Mouse (Mus musculus): ENCODE measurements at regions not wholly inside any gene's neighbourhood (a gene's known extent, or its start where the extent isn't known, plus 50 kb on each side); places are given as distances from the start of the nearest gene placed in this dataset.

- no peak for DNase-seq
Measured at GRCm38 (mm10) chr11:25335667-25336066, 874.9 kb downstream of the 5730522E02Rik start.

DNA sequence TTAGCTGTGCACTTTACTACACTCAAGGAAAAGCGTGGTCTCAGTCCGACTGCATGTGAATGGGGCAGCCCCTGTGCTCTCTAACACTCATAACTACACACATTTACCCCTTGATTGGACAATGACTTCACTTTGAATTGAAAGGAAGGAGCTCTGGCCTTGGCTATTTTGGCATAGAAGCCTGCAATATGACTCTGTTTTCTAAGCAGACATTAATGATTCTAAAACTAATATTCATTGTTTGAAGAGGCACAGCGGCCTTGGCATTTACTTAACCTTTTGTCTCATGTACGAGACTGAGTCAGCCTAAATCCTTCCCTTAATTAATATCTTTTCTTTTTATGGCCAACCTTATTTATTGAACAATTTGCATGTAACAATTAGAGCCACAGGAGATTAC is 879.9 kb downstream of the 5730522E02Rik start:
- DNase-seq = no peak

DNA sequence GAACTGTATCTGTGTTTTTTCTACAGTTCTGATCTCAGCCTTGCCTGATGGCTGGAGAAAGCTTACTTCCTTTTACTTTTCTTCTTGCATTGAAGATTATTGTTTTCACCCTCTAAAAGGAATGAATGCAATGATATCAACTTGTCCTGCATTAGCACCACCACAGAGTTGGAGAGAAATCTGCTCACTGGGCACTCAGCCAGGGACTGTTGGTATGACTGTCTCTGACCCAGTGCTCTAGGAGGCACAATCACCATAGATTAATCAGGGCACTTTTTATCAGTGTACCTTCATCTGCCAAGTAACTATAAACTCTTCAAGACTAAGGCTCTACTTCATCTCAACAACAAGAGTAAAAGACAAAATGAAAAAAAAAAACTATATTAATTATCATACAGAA is 888.1 kb downstream of the 5730522E02Rik start:
- DNase-seq = peak; percentile 35 to 52

DNA sequence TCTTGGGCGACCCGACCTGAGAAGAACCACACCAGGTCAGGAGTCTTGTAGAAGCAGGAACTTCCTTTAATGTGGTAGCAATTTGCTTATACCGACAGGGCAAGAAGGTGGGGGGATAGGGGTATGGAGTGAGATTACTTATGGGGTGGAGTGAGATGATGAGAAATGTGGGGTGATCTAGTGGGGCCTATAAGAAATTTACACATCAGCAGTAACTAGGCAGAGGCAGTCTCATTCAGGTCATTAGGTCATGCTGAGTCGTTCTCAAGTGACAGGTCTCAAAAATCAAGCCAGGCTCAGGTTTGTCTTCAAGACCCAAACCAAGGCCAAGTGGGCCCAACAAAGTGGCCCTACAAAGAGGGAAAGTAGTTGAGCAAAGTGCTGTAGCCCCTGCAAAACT is 889.1 kb downstream of the 5730522E02Rik start:
- no peak for DNase-seq

GRCm38 (mm10) chr11:25314645-25315044 is 895.9 kb downstream of the 5730522E02Rik start:
- DNase-seq = no peak

DNA sequence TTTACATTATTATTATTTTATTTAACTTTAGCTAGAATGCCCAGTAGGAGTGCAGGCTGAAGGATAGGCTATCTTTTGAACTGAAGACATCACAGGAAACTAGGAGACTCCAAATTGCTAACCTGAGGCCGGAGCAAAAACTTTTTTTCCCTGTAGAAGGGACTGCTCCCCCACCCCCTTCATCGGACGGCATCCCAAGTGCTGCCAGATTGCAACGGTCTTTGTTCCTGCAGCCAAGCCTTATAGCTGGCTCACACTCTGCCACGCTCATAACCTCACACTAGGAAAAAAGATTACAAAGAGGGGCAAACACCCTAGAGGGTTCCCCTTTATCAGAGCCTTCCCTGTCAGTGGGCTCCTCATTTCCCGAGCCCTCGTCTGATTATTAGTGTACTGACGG is 896.7 kb downstream of the 5730522E02Rik start:
- no peak for DNase-seq

DNA sequence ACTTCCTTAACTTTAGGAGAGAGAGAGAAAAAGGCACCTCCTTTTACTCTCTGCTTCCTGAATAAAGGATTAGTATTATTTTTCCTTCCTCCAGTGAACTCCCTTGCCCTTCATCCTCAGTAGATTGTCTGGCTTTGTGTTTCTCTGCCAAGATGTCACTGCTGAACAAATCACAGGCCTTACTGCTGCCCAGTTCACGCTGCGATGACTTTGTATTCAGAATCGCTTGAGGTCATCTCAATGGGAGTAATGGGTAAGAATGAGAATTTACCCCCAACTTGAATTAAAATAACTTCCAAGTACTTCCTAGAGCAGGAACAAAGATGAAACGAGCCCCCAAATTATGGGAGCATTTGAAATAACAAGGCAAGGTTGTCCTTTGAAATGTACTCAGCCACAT is 897.3 kb downstream of the 5730522E02Rik start:
- DNase-seq = no peak

DNA sequence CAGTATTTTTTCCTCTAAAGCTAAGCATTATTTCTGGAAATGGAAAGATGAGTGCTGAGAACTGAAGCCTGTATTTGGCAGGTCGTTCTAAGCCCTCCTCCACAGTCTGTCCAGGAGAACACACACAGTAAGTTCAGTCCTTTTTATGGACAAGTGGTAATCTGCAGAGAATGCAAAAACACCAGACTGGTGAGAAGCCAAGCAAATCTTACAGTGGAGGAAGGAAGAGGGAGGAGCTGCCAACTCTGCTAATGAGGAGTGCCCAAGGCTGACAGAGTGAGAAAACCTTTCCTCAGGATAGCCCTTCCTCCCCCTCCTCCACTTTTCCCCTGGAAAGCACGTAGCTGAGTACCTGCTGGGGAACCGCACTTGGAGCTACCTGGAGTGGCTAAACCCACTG is 899.8 kb downstream of the 5730522E02Rik start:
- no peak for DNase-seq

DNA sequence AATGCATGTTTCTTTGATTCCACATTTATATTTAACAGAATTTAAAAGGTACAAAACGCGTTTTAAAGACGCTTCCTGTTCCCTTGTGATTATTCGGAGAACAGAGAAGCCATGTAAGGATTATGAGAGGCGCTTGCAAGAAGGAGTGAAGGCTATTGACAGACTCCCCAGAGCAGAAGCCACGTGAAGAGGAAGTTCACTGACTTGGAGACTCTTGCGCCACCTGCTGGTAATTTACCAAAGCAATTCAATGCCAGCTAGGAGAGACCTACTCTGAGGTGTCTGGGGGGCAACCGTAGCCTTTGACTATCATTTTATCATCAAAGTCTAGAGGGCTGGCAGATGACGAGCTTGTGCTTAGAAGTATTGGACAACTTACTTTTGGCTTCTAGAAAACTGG is 909.4 kb downstream of the 5730522E02Rik start:
- DNase-seq = peak; percentile 55 to 68

GRCm38 (mm10) chr11:25288346-25288745 is 922.2 kb downstream of the 5730522E02Rik start:
- DNase-seq = no peak

DNA sequence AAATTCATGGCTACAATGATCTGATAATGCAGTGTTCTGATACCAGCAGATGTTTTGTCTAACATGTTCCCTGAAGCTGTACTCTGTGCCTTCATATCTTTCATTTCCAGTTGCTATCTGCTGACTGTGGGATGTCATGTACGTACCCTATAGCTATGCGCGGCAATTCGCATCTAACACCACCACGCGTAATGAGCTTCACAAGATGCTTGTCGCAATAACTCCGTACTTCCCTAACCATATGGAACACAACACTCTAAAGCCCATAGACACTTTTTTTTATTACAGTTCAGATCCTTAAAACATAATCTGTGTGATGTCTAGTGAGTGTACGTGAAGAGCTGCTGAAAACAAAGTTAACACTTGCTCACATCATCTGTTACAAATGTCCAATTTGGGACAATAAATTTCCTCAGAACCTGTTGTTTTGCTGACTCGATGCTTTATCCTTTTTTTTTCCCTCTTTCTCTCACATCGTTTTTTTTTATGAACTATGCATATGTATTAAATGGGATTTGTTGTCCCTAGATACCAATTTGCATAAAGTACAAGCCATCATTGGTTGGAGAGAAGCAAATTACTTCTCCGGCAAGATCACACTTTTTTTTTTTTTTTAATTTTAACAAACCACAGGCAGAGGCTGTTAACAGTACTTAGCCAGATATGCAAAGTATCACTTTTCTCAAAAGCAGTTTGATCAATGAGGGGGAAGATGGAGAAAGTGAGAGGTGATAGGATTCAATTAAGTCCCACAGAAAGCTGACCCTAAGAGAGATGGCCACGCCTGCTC is 922.9 kb downstream of the 5730522E02Rik start:
- DNase-seq = no peak

DNA sequence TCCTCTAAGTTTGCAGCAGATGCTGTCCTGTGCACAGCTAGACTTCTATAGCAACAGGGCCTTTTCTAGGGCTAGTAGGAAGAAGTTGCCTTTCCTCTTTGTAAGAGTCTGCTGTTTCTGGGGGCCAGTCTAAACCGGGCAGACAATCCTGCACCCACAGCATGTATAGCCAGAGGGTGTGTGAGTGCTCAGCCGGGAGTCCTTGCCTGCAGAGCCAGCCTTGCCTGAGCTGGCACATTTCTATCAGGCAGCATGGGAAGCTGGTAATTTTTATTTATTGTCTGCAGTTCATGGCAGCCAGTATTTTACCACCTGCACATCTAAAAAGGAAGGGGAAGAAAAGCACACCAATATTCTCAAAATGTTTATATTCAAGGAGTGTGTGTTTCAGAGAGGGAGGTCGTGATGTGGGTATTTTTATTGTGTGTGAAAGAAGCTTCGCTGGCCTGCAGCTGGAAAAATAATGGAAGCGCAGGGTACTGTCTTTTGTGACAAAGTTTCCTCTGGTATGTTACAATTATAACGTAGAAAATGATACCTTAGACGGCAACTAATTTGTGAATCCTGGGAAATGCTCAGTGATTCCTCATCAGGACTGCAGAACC is 940.5 kb downstream of the 5730522E02Rik start:
- no peak for DNase-seq

GRCm38 (mm10) chr11:25262906-25263305 is 947.7 kb downstream of the 5730522E02Rik start:
- no peak for DNase-seq

GRCm38 (mm10) chr11:25259691-25260090 is 950.9 kb downstream of the 5730522E02Rik start:
- no peak for DNase-seq

DNA sequence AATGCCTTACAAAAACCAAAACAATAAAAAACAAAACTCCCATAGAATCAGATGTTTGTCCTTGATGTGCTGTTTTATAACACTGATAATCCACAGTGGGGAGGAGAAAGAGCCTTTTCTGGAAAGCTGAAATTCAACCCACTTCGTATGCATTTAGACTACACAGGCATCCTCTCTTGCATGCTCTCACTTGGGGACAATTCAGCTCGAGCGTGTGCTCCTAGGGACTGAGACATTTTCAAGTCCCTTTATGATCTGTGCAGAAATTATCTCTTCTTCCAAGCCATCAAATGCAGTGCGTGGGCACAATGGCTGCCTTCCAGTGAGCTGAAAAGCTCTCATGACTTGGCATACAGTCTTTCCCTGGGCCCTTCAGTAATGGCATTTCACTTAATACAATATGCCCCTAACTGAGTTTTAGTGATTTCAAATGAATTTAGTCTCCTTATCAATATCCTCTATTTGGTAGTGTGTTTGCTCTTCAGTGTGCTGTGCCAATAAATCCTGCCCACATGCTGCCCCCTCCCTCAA is 977.1 kb downstream of the 5730522E02Rik start:
- peak; percentile 3 to 9 for DNase-seq
